Mouse (Mus musculus): ENCODE data around the gene Zscan18. TPM values are rescaled to one million over a fixed set of nuclear protein-coding genes. Genes with fewer than 3 reads are reported as not detected.

The Zscan18 gene
- polyA plus RNA-seq, 1 experiment from 2014 or later: 5.6 TPM

Other genes with a start within 250 kb of the Zscan18 start
- gene Vmn2r53, start 194.8 kb downstream of the Zscan18 start, polyA plus RNA-seq (2014; fragmentation: Nextera tagmentation; extraction: Ambion mirVana): 0.01 TPM in 1 of 2 replicates, not detected in the other
- gene Vmn2r54, start 163.3 kb downstream of the Zscan18 start, polyA plus RNA-seq (2014; fragmentation: Nextera tagmentation; extraction: Ambion mirVana): not detected in 2 replicates
- not detected in 2 replicates for gene Vmn2r55, start 118.6 kb downstream of the Zscan18 start, polyA plus RNA-seq (2014; fragmentation: Nextera tagmentation; extraction: Ambion mirVana)
- not detected in 2 replicates for gene Vmn2r56, start 68.6 kb downstream of the Zscan18 start, polyA plus RNA-seq (2014; fragmentation: Nextera tagmentation; extraction: Ambion mirVana)
- gene Zfp329, start 15.2 kb upstream of the Zscan18 start, polyA plus RNA-seq (2014; fragmentation: Nextera tagmentation; extraction: Ambion mirVana): 13.6 and 14.8 TPM in 2 replicates
- gene Zfp110, start 31.1 kb upstream of the Zscan18 start, polyA plus RNA-seq (2014; fragmentation: Nextera tagmentation; extraction: Ambion mirVana): 22.6 and 22.7 TPM in 2 replicates
- gene Zfp128, start 77.5 kb upstream of the Zscan18 start, polyA plus RNA-seq (2014; fragmentation: Nextera tagmentation; extraction: Ambion mirVana): 3.5 and 3.8 TPM in 2 replicates
- 12.7 TPM in 2 replicates for gene Zscan22, start 94.2 kb upstream of the Zscan18 start, polyA plus RNA-seq (2014; fragmentation: Nextera tagmentation; extraction: Ambion mirVana)
- 660 and 762 TPM in 2 replicates for gene Rps5, start 118.7 kb upstream of the Zscan18 start, polyA plus RNA-seq (2014; fragmentation: Nextera tagmentation; extraction: Ambion mirVana)
- gene Rnf225, start 123.8 kb upstream of the Zscan18 start, polyA plus RNA-seq (2014; fragmentation: Nextera tagmentation; extraction: Ambion mirVana): 0.30 and 0.45 TPM in 2 replicates
- gene Zfp324, start 162.2 kb upstream of the Zscan18 start, polyA plus RNA-seq (2014; fragmentation: Nextera tagmentation; extraction: Ambion mirVana): 6.1 and 6.3 TPM in 2 replicates
- gene Zfp446, start 174.2 kb upstream of the Zscan18 start, polyA plus RNA-seq (2014; fragmentation: Nextera tagmentation; extraction: Ambion mirVana): 4.4 and 5.2 TPM in 2 replicates
- gene Slc27a5, start 194.6 kb upstream of the Zscan18 start, polyA plus RNA-seq (2014; fragmentation: Nextera tagmentation; extraction: Ambion mirVana): 0.08 TPM in 1 of 2 replicates, not detected in the other
- gene Trim28, start 195.5 kb upstream of the Zscan18 start, polyA plus RNA-seq (2014; fragmentation: Nextera tagmentation; extraction: Ambion mirVana): 210 and 224 TPM in 2 replicates
- gene Zbtb45, start 206.4 kb upstream of the Zscan18 start, polyA plus RNA-seq (2014; fragmentation: Nextera tagmentation; extraction: Ambion mirVana): 12.8 and 17.2 TPM in 2 replicates
- 153 and 165 TPM in 2 replicates for gene Chmp2a, start 231.2 kb upstream of the Zscan18 start, polyA plus RNA-seq (2014; fragmentation: Nextera tagmentation; extraction: Ambion mirVana)
- gene Ube2m, start 234.6 kb upstream of the Zscan18 start, polyA plus RNA-seq (2014; fragmentation: Nextera tagmentation; extraction: Ambion mirVana): 151 and 180 TPM in 2 replicates